Mouse (Mus musculus) layer of hippocampus, adult 2 months (tissue): ENCODE measurements at regions not wholly inside any gene's neighbourhood (a gene's known extent, or its start where the extent isn't known, plus 50 kb on each side); places are given as distances from the start of the nearest gene placed in this dataset.

ENCODE experiments used
- DNase-seq, 2 experiments: peaks; one replicate each; pipeline ENCODE4 v3.0.0; 2022; ENCODE audit warnings: low spot score in 2 of 2
- H3K27ac ChIP-seq: fragments of 200-600 bp; 2 replicates; pipeline ENCODE4 v1.8.1; 2022
- H3K4me3 ChIP-seq: fragments of 200-600 bp; 2 replicates; pipeline ENCODE4 v1.8.1; 2022; ENCODE audit warnings: mild to moderate bottlenecking
- CTCF ChIP-seq: fragments of 200-600 bp; conservative IDR thresholded peaks from 2 replicates; pipeline ENCODE4 v1.8.1; 2022; ENCODE audit warnings: antibody characterized with exemption, mild to moderate bottlenecking, moderate library complexity

- DNase-seq = no peak
- Histone ChIP-seq H3K4me3 (no peak overlapping the region), H3K27ac (no peak overlapping the region)
- TF ChIP-seq CTCF = no peak
Observed at GRCm38 (mm10) chr11:19849844-19850420, 74.2 kb upstream of the Spred2 start.

- no peak for DNase-seq
- TF ChIP-seq CTCF = no peak
- Histone ChIP-seq H3K4me3 (no peak overlapping the region), H3K27ac (no peak overlapping the region)
Observed at GRCm38 (mm10) chr11:19851022-19851615, 73.1 kb upstream of the Spred2 start.

GRCm38 (mm10) chr11:19861596-19861995, 62.6 kb upstream of the Spred2 start:
- TF ChIP-seq CTCF = no peak
- no peak for DNase-seq
- no peak overlapping the region for H3K27ac ChIP-seq
- H3K4me3 ChIP-seq = no peak overlapping the region

- DNase-seq = no peak
- H3K4me3 ChIP-seq = no peak overlapping the region
- no peak overlapping the region for H3K27ac ChIP-seq
- no peak for TF ChIP-seq CTCF
Observed at GRCm38 (mm10) chr11:19863327-19863726, 60.8 kb upstream of the Spred2 start.

- DNase-seq = no peak
- Histone ChIP-seq H3K4me3 (no peak overlapping the region), H3K27ac (no peak overlapping the region)
- no peak for TF ChIP-seq CTCF
Observed at GRCm38 (mm10) chr11:19866262-19866661, 57.9 kb upstream of the Spred2 start.

GRCm38 (mm10) chr11:19869671-19870070, 54.5 kb upstream of the Spred2 start:
- no peak overlapping the region for H3K27ac ChIP-seq
- H3K4me3 ChIP-seq = no peak overlapping the region
- TF ChIP-seq CTCF = no peak
- DNase-seq = no peak

- Histone ChIP-seq H3K27ac (no peak overlapping the region), H3K4me3 (no peak overlapping the region)
- no peak for DNase-seq
- TF ChIP-seq CTCF = no peak
Observed at GRCm38 (mm10) chr11:19870136-19870535, 54.0 kb upstream of the Spred2 start.

- DNase-seq = no peak
- Histone ChIP-seq H3K27ac (no peak overlapping the region), H3K4me3 (no peak overlapping the region)
- no peak for TF ChIP-seq CTCF
Observed at GRCm38 (mm10) chr11:19873796-19874195, 50.4 kb upstream of the Spred2 start.
